Mouse (Mus musculus) testis, adult 2 months (tissue): Measurements from ENCODE around the gene Acsl6.

Source experiments
- CTCF ChIP-seq: fragments of 200-500 bp; IDR thresholded peaks from 2 replicates; pipeline ENCODE4 v1.5.1; 2012; ENCODE audit warnings: low read depth, mild to moderate bottlenecking, inconsistent platforms, low read length, moderate library complexity; ENCODE audit not compliant: control insufficient read depth, insufficient read depth, insufficient replicate concordance
- POLR2A ChIP-seq: fragments of 200-500 bp; IDR thresholded peaks from 2 replicates; pipeline ENCODE4 v1.6.1; 2012; ENCODE audit warnings: low read depth, mild to moderate bottlenecking, inconsistent platforms, low read length, moderate library complexity; ENCODE audit not compliant: control insufficient read depth

DNA sequence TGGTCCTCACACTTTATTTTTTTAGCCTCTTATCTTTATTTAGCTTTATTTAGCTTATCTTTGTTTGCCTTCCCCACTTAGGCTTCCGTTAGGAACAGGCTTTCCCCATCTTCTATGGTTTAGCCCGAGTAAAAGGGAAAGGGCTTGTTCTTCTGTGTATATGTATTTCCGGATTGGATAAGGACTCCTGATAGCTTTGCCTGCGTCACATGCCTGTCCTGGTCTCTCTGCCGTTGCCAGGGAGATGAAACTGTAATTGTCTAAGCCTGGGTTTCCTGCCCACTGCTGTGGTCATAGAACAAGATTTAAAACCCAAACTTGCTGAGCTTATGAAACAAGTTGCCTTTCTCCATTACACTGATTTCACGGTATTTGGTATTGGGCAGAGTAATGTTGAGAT, 109.4 kb downstream of the Acsl6 start:
- no peak for TF ChIP-seq POLR2A
- TF ChIP-seq CTCF, result no peak
